Mouse (Mus musculus): ENCODE measurements around the gene Chmp4b.

GRCm38 (mm10) chr2:154659070-154659469 lies 7.6 kb downstream of the Chmp4b start:
- TF ChIP-seq CTCF (conservative IDR thresholded peaks at IDR 0.05; ENCODE audit: insufficient read depth, insufficient read length, low read depth, low read length) = no peak
- no peak for TF ChIP-seq POLR2A (IDR thresholded peaks at IDR 0.05; ENCODE audit: low read depth, low read length)

All from kidney, adult 2 months (tissue).